Mouse (Mus musculus) pancreas, adult 10 weeks (tissue): ENCODE data around the gene Megf8. TPM values are rescaled to one million over a fixed set of nuclear protein-coding genes. Genes with fewer than 3 reads are reported as not detected.

ENCODE experiments used
- polyA plus RNA-seq: library from polyadenylated mRNA; stranded (reverse); fragments of 350-450 nt; fragmentation: Illumina TruSeq; extraction: RNeasy Lipid Tissue Mini Kit (QIAGEN cat#74804); gene quantifications from one replicate; pipeline ENCODE4 v1.2.3, GENCODE M21; 2015; ENCODE audit warnings: low read depth, low replicate concordance; ENCODE audit not compliant: insufficient read depth

Gene Megf8
- 9.3 TPM for polyA plus RNA-seq

DNA sequence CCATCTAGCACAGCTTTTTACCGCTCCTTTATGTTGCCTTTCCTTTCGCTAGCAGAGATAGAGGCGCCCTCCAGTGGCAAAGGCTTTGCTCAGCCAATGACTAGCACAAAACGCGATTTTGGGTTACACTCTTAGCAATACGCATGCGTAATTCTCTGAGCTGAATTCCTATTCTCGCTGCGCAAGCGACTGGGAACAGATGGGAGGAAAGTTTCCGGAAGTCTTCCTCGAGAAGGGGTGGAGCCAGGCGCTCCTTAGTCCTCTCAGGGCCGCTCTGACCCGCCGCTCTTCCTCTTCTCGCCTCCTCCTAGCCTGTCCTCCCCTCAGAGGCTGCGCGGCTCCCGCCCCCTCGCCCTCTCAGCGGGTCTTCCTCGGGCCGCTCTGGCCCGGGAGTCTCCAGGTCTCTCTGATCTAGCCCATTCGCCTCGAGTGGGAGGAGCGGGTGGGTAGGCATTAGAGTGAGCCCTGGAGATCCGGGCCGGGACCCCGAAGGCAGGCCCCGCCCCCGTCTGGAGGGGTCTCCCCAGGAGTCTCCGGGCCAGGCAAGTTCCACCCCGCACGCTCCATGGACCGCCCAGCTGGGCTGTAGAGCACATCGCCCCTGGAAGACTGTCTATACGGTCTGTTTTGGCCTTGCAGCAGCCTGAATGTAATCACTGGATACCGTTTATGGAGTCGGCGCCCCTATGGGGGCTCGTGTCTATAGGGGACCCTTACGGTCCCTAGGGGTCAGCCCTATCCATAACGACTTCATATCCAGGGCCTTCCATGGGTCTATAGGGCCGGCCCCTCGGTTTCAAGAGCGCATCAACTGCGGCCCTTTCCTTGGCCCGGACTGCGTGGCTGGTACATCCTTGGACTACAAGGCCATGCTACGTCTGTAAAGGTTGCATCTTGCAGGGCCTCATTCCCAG lies at the start of gene Megf8:
TSS of gene Megf8 (plus strand) at position 633 of the 914 bp plus-strand sequence.

DNA sequence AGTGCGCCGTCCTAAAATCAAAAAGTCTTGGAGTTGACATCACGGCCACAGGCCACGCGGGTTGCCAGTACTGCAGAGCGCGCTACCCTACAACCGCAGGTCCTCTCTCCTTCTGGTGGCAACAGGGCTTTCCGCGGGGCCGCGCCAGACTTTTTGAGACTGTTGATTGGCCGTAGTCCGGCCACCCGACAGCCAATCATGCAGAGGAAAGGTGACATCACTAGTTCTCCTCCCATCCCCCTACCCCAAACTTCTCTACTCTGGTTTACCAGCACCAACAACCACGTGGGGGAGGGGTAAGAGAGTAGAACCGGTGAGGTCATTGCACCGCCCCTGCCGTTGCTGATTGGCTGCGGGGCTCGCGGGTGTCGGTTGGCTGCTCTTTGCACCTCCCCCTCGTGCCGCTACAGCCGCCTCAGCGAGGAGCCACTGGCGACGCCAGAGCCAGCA lies 49.6 kb upstream of the Megf8 start, which contains the start of gene Cic:
TSS of gene Cic (plus strand) at position 404 of the 450 bp plus-strand sequence.

DNA sequence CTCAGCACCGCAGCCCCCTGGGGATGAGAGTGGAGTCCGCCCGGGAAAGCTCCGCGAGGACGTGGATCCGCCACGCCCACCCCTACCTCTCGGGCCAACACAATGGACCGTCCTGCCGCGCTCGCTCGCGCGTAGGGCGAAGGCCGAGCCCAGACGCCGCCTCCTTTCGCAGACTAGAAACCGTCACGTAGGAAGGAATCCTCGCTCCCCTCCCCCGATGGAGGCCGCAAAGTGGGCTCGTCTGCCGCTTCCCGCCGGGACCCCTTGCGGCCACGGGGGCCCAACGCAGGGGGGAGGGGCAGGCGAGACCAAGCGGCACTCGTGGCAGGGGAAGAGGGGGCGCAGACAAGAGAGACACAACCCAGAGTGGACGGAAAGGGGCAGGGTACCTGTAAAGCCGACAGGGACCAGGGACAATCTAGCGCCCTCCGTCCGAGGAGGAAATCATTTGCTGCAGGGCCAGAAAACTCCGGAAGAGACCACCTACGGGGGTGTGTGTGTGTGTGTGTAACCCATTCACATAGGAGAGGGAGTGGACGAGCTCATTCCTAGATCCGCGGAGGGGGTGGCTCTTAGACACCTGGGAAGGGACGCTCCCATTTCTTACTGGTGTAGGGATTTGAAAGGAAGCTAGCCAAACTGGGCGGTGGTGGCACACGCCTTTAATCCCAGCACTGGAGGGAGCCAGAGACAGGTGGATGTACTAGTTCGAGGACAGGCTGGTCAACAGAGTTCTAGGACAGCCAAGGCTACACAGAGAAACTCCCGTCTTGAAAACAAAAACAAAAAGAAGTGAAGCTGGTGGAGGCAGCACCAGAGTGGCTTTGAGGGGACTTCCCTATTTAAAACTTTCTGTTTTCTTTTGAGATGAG lies 19.3 kb upstream of the Megf8 start, which contains the start of gene Pafah1b3:
TSS of gene Pafah1b3 (minus strand) at position 533 of the 872 bp plus-strand sequence.

DNA sequence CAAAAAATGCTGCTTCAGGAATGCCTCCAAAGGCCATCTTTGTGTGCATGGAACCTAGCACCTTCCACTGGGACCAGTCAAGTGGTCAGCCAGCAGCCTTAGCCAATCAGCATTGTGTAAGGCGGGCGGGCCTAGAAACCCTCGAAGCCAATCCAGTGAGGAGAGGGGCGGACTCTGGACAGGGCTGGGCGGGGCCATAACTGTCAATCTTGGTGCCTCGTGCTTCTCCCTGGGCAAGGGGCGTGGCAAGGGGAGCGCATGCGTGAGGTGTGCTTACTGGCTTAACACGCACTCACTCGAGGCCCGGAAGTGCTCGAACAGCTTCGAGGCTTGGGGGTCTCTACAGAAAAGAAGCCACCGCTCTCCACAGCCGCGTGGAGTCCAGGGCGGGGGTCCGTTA lies 15.9 kb upstream of the Megf8 start, which contains the start of gene Prr19:
TSS of gene Prr19 (plus strand) at position 349 of the 400 bp plus-strand sequence.

DNA sequence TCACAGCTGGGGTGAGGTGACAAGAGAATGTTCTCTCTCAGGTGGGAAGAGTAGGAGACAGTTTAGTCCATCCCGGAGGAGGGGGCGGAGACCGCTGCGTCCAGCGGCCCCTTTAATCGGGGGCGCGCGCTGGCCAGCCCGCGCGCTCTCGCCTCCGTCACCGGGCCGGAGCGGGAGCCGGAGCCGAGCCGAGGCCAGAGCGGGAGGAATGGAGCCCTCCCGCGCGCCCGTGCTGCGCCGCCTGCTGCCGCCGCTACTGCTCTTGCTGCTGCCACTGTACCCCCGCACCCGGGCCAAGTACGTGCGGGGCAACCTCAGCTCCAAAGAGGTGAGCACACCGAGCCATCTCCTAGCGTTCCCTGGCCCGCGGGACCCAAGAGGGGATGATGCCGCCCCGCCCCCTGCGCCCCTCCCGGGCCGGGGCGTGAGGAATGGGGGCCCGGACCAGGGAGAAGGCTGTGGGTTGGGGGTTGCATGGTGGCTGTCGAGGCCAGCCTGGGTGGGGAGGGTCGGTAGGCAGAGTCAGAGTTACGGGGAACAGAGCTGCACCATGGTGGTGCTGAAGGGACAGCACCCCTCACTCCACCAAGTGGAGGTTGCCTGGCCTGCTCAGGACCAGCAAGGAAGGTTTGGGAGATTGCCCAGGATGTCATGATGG lies 10.9 kb upstream of the Megf8 start, which contains the start of gene Tmem145:
TSS of gene Tmem145 (plus strand) at position 151 of the 658 bp plus-strand sequence.

DNA sequence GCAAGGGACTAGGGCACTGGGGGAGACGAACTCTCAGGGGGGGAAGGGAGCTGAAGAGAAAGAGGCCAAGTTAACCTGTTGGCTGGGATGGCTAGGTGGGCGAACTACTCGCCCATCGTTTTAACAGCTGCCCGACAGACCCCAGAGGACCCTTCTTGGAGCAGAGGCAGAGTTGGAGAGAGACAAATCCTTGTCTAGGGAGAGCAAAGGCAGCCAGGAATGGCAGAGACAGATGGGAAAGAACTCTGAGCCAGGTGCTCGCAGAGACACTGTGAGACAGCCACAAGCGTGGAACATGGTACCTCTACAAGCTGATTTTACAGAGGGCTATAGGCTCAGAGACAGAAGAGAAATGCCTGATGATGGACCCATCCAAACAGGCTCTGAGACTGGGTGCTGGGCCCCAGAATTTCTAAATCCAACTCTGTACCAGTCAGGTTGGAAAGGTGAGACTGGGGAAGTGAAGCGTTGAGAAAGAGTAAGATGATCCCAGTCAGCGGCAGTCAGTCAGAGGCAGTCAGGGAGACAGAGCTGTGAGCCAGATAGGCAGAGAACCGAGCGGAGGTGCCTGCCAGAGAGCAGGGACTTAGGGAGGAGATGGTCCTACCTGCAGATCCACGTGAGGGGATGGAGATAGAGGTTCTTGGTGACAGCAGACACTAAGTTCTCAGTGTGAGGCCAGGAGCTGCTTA lies 52.2 kb downstream of the Megf8 start, which contains the start of gene Cnfn:
TSS of gene Cnfn (minus strand) at position 667 of the 692 bp plus-strand sequence.

DNA sequence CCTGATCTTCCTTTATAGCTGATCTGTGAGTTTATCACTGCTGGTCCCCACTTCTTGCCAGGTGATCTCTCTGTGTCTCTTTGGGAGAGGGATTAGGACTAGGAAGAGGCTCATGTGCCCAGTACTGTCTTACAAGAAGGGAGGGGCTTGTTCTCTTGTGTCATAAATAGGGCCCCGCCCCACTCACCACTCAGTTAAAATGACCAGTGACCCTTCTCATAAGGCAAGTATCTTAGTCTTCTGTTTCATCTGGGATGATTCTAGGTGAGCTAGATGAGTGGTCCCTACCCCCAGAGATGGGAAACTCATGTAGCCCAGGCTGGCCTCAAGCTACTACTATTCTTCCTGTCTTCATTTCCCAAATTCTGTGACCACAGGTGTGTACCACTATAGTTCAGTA lies 81.6 kb downstream of the Megf8 start, which contains the start of gene Lipe:
TSS of gene Lipe (minus strand) at position 101 of the 400 bp plus-strand sequence.

DNA sequence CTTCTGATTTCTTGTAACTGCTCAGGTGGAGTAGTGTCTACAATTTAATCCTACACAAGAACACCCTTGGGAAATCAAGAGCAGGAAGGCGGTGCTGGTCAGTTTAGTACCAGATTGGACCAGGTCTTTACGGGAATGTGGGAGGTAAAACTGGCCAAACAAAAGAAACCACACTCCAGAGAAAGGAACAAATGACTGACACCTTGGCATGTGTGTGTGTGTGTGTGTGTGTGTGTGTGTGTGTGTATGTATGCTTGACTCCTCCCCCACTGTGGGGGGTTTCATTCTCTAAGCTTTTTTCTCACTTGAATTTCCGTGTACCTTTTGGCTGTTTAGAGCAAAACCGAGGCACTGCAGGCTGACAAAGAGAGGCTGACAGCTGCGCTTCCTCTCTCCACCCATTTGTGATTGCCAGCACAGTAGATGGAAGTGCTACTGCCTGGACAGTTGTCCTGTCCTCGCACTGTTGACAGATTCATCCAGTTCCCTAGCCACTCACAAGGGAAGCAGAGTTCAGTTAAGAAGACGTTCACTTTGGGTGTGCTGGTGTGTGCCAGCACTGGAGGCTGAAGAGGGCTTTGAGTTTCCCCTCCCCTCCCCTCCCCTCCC lies 96.0 kb downstream of the Megf8 start, which contains the start of gene Cxcl17:
TSS of gene Cxcl17 (minus strand) at position 54 of the 609 bp plus-strand sequence.

Other genes starting within 250 kb of the Megf8 start
- gene Grik5, start 244.8 kb upstream of the Megf8 start, polyA plus RNA-seq, result 6.6 TPM
- gene Zfp574, start 244.6 kb upstream of the Megf8 start, polyA plus RNA-seq, result 2.9 TPM
- 0.26 TPM for gene Pou2f2, start 137.4 kb upstream of the Megf8 start, polyA plus RNA-seq
- gene Dedd2, start 96.5 kb upstream of the Megf8 start, polyA plus RNA-seq, result 6.1 TPM
- 1.8 TPM for gene Zfp526, start 95.7 kb upstream of the Megf8 start, polyA plus RNA-seq
- gene Gsk3a, start 79.3 kb upstream of the Megf8 start, polyA plus RNA-seq, result 17.3 TPM
- 6.1 TPM for gene Erf, start 66.4 kb upstream of the Megf8 start, polyA plus RNA-seq
- 36.6 TPM for gene Cic, start 49.5 kb upstream of the Megf8 start, polyA plus RNA-seq
- 6.7 TPM for gene Pafah1b3, start 19.2 kb upstream of the Megf8 start, polyA plus RNA-seq
- gene Prr19, start 15.8 kb upstream of the Megf8 start, polyA plus RNA-seq, result not detected
- gene Tmem145, start 11.1 kb upstream of the Megf8 start, polyA plus RNA-seq, result 0.72 TPM
- not detected for gene Cnfn, start 52.6 kb downstream of the Megf8 start, polyA plus RNA-seq
- 22.6 TPM for gene Lipe, start 81.5 kb downstream of the Megf8 start, polyA plus RNA-seq
- not detected for gene Cxcl17, start 95.7 kb downstream of the Megf8 start, polyA plus RNA-seq
- 10.8 TPM for gene Ceacam1, start 160.4 kb downstream of the Megf8 start, polyA plus RNA-seq
- not detected for gene Ceacam2, start 222.7 kb downstream of the Megf8 start, polyA plus RNA-seq